Mouse (Mus musculus) stomach, embryonic 15.5 days (tissue): ENCODE results near the gene Ccdc146. TPM values are rescaled to one million over a fixed set of nuclear protein-coding genes. Genes with fewer than 3 reads are reported as not detected.

Source experiments
- ATAC-seq: fragments of 200-750 bp; cut with Nextera tagmentation; 2 replicates; pipeline ENCODE4 v1.8.0; 2017; ENCODE audit warnings: low read depth, moderate number of reproducible peaks, moderate TSS enrichment; ENCODE audit not compliant: insufficient read depth, low FRiP score
- H3K27ac ChIP-seq: fragments of 300-500 bp; sonication (generic); 2 replicates; pipeline ENCODE4 v1.5.1; 2015; ENCODE audit warnings: mild to moderate bottlenecking, inconsistent platforms
- H3K27me3 ChIP-seq: fragments of 300-500 bp; sonication (generic); replicated peaks from 2 replicates; pipeline ENCODE4 v1.6.1; 2015; ENCODE audit warnings: inconsistent platforms
- H3K36me3 ChIP-seq: fragments of 300-500 bp; sonication (generic); 2 replicates; pipeline ENCODE4 v1.6.1; 2015; ENCODE audit warnings: inconsistent platforms
- H3K4me1 ChIP-seq: fragments of 300-500 bp; sonication (generic); 2 replicates; pipeline ENCODE4 v1.6.1; 2015; ENCODE audit warnings: inconsistent platforms
- H3K4me2 ChIP-seq: fragments of 300-500 bp; sonication (generic); 2 replicates; pipeline ENCODE4 v1.6.1; 2015; ENCODE audit warnings: mild to moderate bottlenecking, inconsistent platforms
- H3K4me3 ChIP-seq: fragments of 300-500 bp; sonication (generic); replicated peaks from 2 replicates; pipeline ENCODE4 v1.5.1; 2015; ENCODE audit warnings: inconsistent platforms
- H3K9ac ChIP-seq: fragments of 300-500 bp; sonication (generic); 2 replicates; pipeline ENCODE4 v1.6.1; 2015; ENCODE audit warnings: inconsistent platforms
- H3K9me3 ChIP-seq: fragments of 300-500 bp; sonication (generic); 2 replicates; pipeline ENCODE4 v1.6.1; 2016; ENCODE audit warnings: inconsistent platforms
- WGBS: fragments of 180-500 bp; shearing (Covaris S2); methylation state at CpG from one replicate; pipeline ENCODE4 v1.1.7; 2015; 5-methylcytosine and 5-hydroxymethylcytosine counted together
- polyA plus RNA-seq: library from polyadenylated mRNA; unstranded; fragments of >200 nt; fragmentation: Nextera tagmentation; extraction: Ambion mirVana; gene quantifications from 2 replicates; pipeline ENCODE4 v1.2.1, GENCODE M21; 2015

The Ccdc146 gene
- polyA plus RNA-seq, 1 experiment from 2014 or later: 0.62 TPM

DNA sequence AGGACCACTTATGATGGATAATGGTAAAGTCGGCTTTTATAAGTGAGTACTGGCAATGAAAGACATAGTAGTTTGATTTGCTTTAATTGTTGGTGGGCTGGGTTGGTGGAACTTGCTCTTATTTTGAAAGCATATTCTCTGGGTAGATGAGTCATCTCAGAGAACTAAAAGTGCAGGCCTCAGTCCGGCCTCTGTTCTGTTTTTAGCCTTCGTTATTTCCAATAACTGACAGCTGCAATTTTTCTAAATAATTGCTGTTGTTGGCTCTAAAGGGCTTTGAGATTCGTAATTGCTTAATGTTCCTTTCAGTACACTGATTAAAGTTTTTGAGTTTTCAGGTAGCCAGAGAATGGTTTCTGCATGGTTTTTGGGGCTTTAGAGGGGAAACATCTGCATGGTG, 153.7 kb downstream of the Ccdc146 start:
- no peak overlapping the region for H3K27ac ChIP-seq
- H3K4me2 ChIP-seq: no peak overlapping the region
- H3K4me1 ChIP-seq: no peaks in the 10 kb centered on the region
- 54% methylated on average over 4 of the region's 4 CpGs for WGBS
- no peak overlapping the region for H3K9ac ChIP-seq
- H3K27me3 ChIP-seq: no peaks in the 10 kb centered on the region
- no peak for ATAC-seq
- H3K36me3 ChIP-seq: no peaks in the 10 kb centered on the region
- H3K4me3 ChIP-seq: no peak overlapping the region
- no peaks in the 10 kb centered on the region for H3K9me3 ChIP-seq

DNA sequence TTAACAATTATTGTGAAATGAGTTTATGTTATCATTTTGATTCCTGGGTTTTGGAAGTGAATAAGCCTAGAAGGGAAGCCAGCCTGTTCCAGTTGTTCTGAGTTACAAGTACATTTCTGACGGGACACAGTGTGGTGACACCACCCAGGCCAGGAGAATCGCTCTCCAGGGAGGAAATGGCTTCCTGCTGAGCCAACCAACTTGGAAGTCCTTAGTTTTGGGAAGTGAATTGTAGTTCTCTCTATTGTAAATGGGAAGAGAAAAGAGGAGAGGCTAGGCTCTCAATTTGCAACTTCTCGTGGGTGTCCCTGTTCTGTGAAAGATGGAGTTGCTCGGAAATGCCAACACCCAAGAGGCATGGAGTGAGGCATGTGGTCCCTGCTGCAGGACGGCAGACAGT, 155.0 kb downstream of the Ccdc146 start:
- no peaks in the 10 kb centered on the region for H3K9me3 ChIP-seq
- no peaks in the 10 kb centered on the region for H3K36me3 ChIP-seq
- no peaks in the 10 kb centered on the region for H3K4me1 ChIP-seq
- no peak overlapping the region for H3K27ac ChIP-seq
- no peak overlapping the region for H3K4me3 ChIP-seq
- 71% methylated on average over 5 of the region's 5 CpGs for WGBS
- no peak overlapping the region for H3K4me2 ChIP-seq
- H3K9ac ChIP-seq: no peak overlapping the region
- no peaks in the 10 kb centered on the region for H3K27me3 ChIP-seq
- no peak for ATAC-seq

DNA sequence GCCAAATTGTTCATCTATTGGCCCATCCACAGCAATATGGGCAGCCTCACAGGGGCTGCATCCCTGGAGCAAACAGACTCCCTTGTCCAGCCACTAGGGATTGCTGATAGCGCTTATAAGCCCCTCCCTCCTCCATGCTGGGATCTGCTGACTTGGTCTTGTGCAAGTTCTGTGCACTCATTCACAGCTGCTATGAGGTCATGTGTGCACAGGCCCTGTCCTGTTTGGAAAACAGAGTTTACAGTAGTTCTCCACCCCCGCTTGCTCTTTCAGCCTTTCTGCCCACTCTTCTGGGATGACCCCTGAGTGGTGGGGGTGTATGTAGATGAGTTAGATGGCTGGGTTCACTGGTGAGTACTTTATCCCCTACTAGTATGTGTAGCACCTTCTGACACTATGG, 157.4 kb downstream of the Ccdc146 start:
- peak; percentile 20; the same call in 1 of the 2 replicates for ATAC-seq

DNA sequence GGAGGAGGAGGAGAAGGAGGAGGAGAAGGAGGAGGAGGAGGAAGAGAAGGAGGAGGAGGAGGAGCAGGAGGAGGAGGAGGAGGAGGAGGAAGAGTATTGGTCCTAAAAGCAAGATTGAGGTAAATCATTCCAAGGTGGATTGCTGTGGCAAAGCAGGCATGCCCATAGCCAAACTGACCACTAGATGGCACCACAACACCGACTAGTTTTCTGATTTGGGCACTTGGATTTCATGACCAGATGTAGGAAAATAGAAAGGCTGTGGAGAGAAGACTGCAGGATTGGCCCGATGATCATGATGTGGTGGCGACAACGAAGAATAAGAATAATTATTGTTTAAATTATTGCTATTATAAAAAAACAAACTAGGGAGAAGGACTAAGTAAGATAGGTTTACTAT, 159.4 kb downstream of the Ccdc146 start:
- Histone ChIP-seq H3K9ac (no peak overlapping the region), H3K27ac (no peak overlapping the region), H3K9me3 (no peaks in the 10 kb centered on the region), H3K4me2 (no peak overlapping the region), H3K4me1 (no peaks in the 10 kb centered on the region), H3K36me3 (no peaks in the 10 kb centered on the region), H3K4me3 (no peak overlapping the region), H3K27me3 (no peaks in the 10 kb centered on the region)
- 20% methylated on average over 4 of the region's 4 CpGs for WGBS
- no peak for ATAC-seq

More for the DNA sequence above, 157.4 kb downstream of the Ccdc146 start:
- no peak overlapping the region for H3K27ac ChIP-seq
- no peak overlapping the region for H3K4me3 ChIP-seq
- H3K4me1 ChIP-seq: no peaks in the 10 kb centered on the region
- H3K27me3 ChIP-seq: no peaks in the 10 kb centered on the region
- no peak overlapping the region for H3K4me2 ChIP-seq
- no peaks in the 10 kb centered on the region for H3K9me3 ChIP-seq
- WGBS: 80% methylated on average over 2 of the region's 2 CpGs
- no peaks in the 10 kb centered on the region for H3K36me3 ChIP-seq
- no peak overlapping the region for H3K9ac ChIP-seq

DNA sequence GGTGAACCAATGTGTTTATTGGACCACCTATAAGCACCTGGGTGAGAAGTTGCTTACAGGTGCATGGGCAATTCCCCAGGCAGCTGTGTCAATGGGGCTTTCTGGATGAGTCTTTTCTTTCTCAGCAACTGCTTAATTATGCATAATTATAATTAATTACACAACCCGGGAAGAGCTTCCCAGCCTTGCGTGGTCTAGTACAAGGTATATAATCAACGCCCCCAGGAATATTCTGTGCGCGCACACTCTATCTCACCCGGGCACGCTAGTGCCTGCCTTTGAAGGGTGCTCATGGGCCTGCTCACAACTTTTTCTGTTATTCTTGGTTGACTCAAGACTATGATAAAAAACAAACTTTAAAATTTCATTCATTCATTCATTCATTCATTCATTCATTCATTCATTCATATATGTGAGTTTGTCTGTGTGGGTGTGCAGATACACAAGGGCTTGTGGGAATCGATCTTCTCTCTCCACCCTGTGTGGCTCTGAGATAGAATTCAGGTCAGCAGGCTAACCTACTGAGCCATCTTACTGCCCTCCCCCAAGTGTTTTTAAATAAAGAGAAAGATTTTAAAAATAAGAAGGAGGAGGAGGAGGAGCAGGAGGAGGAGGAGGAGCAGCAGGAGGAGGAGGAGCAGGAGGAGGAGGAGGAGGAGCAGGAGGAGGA, 160.0 kb downstream of the Ccdc146 start:
- Histone ChIP-seq H3K4me1 (no peaks in the 10 kb centered on the region), H3K4me2 (no peak overlapping the region), H3K36me3 (no peaks in the 10 kb centered on the region), H3K27me3 (no peaks in the 10 kb centered on the region), H3K9ac (no peak overlapping the region), H3K27ac (no peak overlapping the region), H3K4me3 (no peak overlapping the region), H3K9me3 (no peaks in the 10 kb centered on the region)
- WGBS: 91% methylated on average over 8 of the region's 8 CpGs
- no peak for ATAC-seq

DNA sequence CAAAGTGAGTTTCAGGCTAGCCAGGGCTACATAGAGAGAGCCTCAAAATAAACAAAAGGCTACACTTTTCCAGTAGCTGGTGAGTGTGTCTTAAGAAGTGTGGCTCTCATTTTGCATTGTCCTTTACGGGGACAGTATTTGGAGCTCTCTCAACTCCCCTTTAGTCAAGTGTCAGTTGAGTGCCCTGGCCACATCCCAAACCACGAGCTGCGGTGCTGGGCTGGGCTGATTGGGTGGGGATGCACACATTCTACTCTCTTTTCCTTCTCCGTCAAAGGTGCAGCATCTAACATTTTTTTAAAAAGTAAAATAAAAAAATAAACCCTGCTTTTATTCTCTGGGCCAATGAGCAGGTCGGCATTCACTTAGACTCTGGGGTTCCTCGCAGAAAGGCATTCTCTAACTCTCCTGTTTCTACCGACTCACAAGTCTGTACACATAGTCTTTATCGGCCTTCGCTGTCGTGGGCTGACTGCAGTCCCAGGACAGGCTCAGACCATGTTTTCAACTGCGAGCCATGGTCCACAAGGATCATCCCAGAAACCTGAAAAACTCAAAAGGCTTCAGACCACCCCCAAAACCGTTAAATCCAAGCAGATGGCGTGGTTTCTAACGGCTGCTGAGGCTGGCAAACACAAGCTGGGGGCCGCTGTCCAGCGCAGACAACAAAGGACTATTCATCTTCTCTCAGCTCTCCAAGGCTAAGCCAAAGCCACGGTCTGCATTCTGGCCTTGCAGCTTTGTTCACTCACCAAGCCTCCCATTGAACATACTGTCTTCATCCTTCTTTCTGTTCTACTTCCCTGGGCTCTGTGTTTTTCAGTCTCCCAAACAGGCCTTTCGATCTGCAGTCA, 161.0 kb downstream of the Ccdc146 start:
- 57% methylated on average over 18 of the region's 18 CpGs for WGBS
- Histone ChIP-seq H3K9ac (no peak overlapping the region), H3K4me2 (no peak overlapping the region), H3K4me3 (no peak overlapping the region), H3K27me3 (no peaks in the 10 kb centered on the region), H3K27ac (no peak overlapping the region), H3K36me3 (no peaks in the 10 kb centered on the region), H3K4me1 (no peaks in the 10 kb centered on the region), H3K9me3 (no peaks in the 10 kb centered on the region)
- ATAC-seq: no peak

DNA sequence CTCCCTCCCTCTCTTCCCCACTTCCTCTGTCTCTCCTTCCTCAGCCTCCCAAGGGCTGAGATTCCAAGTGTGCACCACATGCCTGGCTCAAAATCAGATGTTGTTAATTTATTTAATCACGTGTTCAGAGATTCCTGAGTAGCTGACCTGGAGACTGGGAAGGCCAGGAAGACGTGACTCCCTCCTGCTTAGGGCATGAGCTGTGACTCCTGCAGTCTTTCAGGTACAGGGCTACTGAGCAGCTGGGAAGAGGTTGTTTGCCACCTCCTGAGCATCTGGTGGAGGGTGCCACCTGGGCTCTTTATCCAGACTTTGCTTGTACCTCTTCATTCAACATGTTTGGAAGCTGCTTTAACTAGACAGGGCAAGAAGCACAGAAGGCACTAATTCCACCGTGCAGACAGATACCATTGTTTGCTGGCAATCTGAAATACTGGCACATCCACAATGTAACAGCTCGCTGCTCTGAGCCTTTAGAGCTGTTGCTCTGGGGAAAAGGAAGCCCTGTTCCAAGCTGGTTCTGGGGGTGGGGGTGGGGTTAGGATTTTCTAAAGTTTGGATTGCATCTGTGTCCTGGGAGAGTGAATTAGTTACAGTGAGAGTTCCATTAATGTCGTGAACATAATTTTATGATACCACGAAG, 163.2 kb downstream of the Ccdc146 start:
- Histone ChIP-seq H3K36me3 (no peaks in the 10 kb centered on the region), H3K4me1 (no peaks in the 10 kb centered on the region), H3K4me3 (no peak overlapping the region), H3K9me3 (no peaks in the 10 kb centered on the region), H3K27me3 (no peaks in the 10 kb centered on the region), H3K27ac (no peak overlapping the region), H3K4me2 (no peak overlapping the region), H3K9ac (no peak overlapping the region)
- 30% methylated on average over 6 of the region's 6 CpGs for WGBS
- no peak for ATAC-seq

DNA sequence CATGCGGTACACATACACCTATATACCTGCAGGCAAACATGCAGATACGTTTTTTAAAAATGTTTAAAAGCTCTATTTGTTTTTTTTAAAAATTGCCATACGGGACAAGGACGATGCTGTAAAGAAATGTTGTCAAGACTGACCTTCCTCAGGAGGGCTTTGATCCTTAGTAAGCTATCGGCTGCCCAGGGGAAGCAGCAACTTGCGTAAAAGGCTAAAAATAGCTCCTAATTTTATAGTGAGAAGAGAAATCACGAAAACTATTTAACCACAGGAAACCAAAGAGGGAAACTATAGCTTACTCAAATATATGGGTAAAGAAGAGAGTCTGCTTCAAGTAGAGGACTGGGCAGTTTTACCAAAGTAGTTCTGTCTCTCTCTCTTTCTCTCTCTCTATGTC, 163.7 kb downstream of the Ccdc146 start:
- Histone ChIP-seq H3K36me3 (no peaks in the 10 kb centered on the region), H3K9me3 (no peaks in the 10 kb centered on the region), H3K4me1 (no peaks in the 10 kb centered on the region), H3K9ac (no peak overlapping the region), H3K27me3 (no peaks in the 10 kb centered on the region), H3K27ac (no peak overlapping the region), H3K4me2 (no peak overlapping the region), H3K4me3 (no peak overlapping the region)
- WGBS: 74% methylated on average over 7 of the region's 7 CpGs
- ATAC-seq: no peak

DNA sequence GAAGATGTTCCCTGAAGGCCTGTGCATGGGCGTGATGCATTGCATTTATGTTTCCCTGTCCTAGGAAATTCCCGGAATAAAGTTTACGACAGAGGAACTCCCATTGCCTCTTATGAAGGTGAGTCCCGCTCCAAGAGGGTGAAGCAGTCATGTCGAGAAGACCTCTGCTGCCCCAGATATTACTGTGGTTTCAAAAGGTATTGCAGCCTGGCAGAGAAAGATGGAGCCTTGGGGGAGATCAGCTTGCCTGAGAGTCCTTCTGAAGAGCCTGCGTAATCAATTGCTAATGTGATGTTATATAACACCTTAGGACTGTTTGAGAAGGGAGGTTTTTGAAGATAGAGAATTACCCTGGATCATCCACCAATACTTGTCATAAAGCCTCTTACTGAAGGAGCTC, 166.7 kb downstream of the Ccdc146 start:
- 70% methylated on average over 6 of the region's 6 CpGs for WGBS
- Histone ChIP-seq H3K9me3 (no peaks in the 10 kb centered on the region), H3K27ac (no peak overlapping the region), H3K4me1 (no peaks in the 10 kb centered on the region), H3K4me2 (no peak overlapping the region), H3K9ac (no peak overlapping the region), H3K4me3 (no peak overlapping the region), H3K36me3 (no peaks in the 10 kb centered on the region), H3K27me3 (no peaks in the 10 kb centered on the region)
- no peak for ATAC-seq

DNA sequence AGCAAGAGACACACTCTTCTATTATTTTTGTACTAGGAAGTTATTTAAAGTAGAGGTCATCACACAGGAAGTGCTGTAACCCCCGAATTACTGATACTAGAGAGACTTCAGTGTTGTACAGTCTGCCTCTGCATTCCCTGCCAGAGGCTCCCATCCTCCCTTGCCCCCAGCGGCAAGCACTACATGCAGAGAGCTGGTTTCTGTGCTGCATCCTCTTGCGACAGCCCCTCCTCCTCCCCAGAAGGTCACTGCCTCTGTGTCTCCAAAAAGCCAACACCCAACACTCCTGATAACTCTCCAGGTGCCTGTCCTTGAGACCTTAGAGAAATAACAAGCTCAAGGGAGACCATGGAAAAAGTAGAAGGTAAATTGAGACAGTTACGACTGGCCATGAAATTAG, 167.4 kb downstream of the Ccdc146 start:
- no peaks in the 10 kb centered on the region for H3K9me3 ChIP-seq
- ATAC-seq: no peak
- H3K27me3 ChIP-seq: no peaks in the 10 kb centered on the region
- no peak overlapping the region for H3K4me2 ChIP-seq
- no peak overlapping the region for H3K4me3 ChIP-seq
- no peak overlapping the region for H3K9ac ChIP-seq
- no peak overlapping the region for H3K27ac ChIP-seq
- WGBS: 63% methylated on average over 4 of the region's 4 CpGs
- H3K4me1 ChIP-seq: no peaks in the 10 kb centered on the region
- no peaks in the 10 kb centered on the region for H3K36me3 ChIP-seq

DNA sequence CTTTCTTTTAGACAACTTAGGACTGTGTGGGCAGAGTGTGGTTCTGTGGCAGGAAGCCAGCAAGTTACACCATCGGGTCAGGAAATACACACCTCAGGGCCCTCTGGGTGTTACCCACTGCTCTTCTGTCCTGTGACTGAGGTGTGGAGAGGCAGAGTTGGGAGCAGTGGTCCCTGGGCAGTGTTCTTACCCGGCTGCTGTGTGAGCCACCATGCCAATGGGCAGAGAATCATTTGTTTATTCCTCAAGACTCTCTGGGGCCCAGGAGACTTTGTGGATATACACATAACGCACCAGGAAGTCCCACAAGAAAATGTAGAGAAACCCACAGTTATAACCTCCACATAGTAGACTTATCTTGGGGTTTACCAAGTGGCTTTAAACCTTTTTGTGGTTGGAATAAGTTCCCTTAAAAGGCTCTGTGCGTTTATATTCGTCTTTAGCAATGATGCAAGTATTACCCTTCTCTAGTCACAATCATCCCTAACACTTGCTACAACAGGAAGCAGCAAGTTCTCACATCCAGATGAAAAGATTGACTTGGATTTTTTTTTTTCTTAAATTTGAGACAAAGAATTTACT, 168.8 kb downstream of the Ccdc146 start:
- WGBS: 74% methylated on average over 5 of the region's 5 CpGs
- H3K4me3 ChIP-seq: no peak overlapping the region
- ATAC-seq: no peak
- no peaks in the 10 kb centered on the region for H3K4me1 ChIP-seq
- no peak overlapping the region for H3K27ac ChIP-seq
- H3K27me3 ChIP-seq: no peaks in the 10 kb centered on the region
- no peaks in the 10 kb centered on the region for H3K9me3 ChIP-seq
- no peak overlapping the region for H3K4me2 ChIP-seq
- no peaks in the 10 kb centered on the region for H3K36me3 ChIP-seq
- H3K9ac ChIP-seq: no peak overlapping the region
